Mouse (Mus musculus) kidney, postnatal 25 days (tissue): ENCODE results near the gene Tgtp2.

Experiments
- DNase-seq, 2 experiments: peaks; one replicate each; pipeline ENCODE4 v3.0.0; 2021; ENCODE audit warnings: mixed read lengths in 2 of 2

Tgtp2 gene

DNA sequence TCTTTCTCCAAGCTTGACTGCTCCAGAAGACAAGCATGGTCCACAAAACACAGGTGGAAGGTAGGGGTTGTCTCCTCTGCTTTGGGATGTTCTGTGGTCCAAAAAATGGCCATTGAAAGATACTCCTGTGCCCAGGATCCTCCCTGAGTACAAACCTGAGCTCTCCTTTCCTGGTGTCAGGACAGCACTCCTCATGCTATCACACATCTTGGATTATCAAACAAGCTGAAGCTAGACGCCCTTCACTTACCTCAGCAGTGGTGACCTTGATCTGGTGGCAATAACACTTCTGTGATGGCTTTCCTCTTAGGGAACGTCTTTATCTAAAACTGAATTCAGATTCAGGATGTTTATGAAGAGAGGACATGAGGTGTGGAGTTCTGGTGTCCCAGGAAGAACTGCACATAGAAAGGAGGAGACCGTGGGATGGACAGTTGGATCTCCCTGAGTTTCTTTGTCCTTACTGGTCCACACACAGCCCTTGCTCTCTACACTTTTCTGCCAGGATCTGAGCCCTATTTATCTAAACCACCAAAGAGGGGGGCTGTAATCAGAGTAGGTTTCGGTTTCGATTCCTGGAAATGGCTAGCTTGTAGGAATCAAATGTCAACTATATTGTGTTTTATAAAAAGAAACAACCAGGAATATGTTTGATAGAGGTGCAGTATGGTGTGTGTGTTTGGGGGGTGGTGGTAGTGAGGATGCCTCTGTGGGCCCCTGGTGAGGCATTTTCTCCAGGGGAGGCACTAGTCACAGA lies at the start of gene Tgtp2:
Gene Tgtp2 (minus strand): TSS at position 494 of the 757 bp plus-strand sequence.
- peak in 1 of 2 experiments; percentile 33 for DNase-seq

DNA sequence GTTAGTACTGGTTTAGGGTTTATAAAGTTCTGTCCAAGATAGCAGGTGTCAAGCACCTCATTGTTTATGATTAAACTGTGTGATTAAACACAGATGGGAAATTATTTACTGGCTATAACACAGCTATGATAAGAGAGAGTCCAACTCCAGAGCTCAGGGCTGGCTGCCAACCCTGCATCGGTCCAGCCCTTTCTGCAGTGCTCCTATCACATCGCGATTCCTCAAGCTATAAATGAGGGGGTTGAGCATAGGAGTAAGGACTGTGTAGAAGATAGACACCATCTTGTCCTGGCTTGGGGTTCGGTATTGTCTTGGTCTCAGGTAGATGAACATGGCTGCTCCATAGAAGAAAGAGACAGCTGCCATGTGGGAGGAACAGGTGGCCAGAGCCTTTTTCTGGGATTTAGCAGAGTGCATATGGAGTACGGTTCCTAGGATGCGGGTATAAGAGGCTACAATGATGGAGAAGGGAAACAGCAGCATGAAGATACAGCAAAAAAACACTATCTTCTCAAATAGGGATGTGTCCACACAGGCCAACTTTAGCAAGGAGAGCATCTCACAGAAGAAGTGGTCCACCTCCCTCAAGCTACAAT lies 48.7 kb upstream of the Tgtp2 start:
- no peak for DNase-seq

DNA sequence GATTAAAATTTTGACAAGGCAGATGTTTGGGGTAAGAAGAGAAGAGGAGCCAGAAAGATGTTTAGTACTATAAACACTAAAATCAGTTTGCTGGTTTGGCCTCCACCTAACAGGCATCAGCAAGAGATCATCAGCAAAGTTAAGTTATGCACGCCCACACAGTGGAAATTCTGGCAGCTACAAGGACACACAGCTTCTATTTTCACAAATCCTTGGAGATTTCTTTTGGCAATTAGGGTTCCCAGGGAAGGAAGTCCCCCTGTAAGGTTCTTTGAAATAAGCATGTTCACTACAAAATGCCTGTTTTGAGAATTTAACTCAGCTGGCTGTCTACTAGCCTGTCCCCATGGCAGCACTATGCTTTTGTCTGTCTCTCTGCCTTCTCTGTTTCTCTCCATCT lies 47.0 kb upstream of the Tgtp2 start:
- no peak for DNase-seq

DNA sequence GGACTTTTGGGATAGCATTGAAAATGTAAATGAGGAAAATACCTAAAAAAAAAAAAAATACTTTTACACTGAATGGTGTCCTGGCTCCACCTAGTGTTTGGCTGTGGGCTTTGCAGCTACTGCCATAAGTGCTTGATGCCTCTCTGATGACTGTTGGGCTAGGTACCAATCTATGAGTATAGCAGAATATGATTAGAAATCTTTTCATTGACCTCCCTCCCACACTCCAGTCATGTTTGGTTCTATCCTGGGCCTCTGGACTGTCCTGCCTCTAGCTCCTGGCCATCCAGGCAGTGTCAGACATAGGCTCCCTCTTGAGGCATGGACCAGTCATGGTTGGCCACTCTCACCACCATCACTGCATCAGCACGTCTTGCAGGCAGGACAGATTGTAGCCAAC lies 44.8 kb upstream of the Tgtp2 start:
- peak in 1 of 2 experiments; percentile 65 for DNase-seq

DNA sequence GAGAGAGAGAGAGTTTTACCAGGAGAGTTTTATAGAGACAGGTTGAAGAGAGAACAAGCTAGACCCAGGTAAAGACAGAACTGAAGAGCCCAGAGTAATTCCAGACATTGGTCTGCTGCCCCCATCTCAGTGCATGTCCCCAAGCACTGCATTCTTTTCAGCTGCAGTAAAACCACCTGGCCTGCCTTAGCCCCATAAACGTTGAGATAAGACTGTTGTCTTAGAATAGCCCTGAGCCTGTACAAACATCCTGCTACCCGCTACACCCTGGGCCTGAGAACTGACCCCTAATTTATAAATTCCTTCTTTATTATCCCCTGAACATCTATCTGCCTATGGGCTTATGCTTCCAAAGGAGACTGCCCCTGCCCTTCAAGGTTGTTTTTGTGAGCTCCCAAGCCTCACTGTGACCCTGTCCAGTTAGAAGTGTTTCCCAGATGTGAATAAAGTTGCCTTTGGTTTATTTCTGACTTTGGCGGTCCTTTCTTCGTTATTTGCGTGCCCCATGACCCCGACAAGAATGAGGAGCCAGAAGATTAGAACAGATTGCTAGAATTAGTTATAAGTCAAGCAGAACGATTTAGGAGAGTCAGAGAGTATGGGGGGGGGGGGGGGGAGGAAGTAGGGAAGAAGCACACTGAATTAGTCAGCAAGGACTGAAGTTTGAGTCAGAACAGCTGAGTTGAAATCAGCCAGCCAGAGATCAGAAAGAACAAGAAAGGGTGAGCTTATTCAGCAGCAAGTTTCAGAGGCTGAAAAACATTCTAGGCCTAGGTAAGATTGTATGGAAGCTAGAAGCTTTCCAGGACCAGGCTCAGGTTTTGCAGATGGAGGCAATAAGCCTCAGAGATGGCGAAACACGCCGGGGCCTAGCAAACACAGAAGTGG lies 43.9 kb upstream of the Tgtp2 start:
- no peak for DNase-seq

DNA sequence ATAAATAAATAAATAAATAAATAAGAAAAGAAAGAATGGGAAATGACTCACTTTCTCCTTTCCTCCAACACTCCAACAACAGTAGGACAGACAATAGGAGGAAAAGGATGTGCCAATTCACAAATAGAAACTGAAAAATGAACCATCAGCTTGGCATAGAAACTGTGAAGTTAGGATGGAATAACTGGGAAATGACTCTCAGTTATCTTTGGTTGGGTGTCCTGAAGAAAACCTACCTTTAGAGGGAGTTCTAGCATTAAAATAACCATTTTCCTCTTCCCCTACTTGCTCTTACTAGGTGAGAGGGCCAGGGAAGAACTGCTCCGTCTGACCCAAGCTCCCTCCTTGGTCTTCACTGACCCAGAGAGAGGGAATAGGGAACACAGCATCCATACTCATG lies 41.7 kb upstream of the Tgtp2 start:
- no peak for DNase-seq

DNA sequence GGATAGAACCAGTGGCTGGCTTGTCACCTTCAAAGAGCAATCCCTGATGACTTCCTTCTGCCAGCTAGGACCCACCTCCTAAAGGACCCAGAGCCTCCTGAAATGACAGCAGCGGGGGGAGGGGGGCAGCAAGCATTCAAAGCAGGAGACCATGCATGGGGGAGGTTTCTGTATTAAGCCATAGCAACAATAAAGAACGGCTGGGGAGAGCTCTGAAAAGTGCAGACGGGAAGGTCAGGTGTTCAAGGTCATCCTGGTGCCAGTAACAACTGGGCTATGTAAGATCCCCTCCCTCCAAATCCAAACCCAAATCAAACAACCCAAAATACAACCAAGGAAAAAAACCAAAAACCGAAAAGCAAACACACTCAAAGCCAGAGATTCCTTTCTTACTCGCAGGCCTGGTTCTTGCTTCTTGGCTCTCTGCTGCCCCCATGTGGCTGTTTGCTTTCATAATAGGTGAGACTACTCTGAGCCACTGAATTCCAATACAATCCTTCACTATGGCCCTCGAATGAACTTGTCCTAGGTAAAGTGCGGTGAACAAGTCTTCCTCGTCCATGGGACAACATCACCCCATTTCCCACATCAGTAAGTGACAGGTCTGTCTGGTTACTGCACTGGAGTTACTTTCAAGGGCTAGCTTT lies 39.2 kb upstream of the Tgtp2 start:
- DNase-seq: peak; percentile 87 to 98

DNA sequence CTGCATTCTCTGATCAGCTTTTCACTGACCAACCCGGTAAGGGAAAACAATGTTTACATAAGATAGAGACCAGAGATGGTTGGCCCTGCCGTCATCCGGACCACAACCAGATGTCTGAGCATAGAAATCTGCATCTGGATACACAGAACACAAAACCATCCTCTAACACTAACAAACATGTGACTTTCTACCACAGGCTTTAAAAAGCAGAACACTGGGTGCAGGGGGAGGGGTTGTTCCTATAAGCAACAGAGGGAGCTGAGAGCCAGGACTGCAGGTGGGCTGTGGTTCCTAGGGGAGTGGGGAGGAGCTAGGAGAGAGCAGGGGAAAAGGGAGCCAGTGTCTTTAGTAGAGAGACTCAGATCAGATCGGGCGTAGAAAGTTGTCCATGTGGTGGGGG lies 37.5 kb upstream of the Tgtp2 start:
- no peak for DNase-seq

DNA sequence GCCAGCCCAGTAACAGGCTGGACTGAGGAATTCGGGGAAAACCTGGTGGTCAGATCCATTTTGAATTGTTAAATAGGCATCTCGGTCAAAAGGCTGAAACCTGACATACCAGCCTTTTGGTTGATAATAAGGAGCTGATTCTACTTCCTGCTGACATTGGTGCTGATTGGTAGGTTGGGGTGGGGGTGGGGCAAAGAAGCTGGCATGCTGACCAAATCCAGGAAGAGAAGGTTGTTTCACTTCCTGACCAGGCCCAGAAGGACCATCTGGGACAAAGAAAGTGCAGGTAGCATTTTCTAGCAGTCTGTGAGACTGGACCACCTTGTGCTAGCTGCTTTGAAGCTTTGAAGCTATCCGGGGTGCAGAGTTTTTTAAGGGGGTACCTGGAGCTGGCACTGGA lies 36.4 kb upstream of the Tgtp2 start:
- DNase-seq: no peak

DNA sequence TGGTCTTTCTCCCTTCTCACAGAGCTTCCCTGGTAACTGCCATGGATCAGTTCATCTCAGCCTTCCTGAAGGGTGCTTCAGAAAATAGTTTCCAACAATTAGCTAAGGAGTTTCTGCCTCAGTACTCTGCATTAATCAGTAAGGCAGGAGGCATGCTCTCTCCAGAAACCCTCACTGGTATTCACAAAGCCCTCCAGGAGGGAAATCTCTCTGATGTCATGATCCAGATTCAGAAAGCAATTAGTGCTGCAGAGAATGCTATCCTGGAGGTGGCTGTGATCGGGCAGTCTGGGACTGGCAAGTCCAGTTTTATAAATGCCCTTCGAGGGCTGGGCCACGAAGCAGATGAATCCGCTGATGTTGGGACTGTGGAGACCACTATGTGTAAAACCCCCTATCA lies 31.4 kb upstream of the Tgtp2 start:
- DNase-seq: no peak

DNA sequence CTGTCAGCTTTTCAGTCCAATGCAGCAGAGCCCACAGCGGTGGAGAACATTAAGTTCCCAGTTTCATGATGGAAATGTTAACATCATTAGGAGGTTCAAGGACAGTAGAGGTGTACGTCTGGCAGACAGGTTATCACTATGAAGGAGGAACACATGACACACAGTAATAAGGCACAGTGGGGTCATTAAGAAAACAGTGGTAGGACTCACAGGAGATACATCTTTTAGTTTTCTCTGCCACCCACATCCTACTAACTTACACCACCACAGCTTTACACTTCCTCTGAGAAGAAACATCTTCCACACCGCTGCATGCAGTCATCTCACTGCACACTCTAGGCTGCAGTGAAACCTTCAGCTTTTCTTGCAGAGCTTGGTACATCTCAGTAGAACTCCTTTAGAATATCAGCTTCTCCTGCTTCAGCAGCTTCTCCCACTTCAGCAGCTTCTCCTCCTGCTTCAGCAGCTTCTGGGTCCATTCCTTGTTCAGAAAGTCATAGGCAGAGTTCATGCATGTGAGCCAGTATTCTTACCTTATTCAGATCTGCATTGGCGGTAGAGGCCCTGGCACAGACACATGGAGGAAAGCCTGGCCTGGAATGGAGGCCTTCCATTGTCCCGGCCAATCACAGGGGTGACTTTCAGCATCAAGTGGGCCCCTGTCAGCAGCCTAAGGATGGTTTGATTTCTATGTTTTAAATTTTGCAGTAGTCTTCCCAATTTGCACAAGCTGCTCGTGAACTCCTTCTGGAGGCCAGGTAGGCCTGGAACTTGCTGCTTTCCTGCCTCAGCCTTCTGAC lies 30.1 kb upstream of the Tgtp2 start:
- DNase-seq: no peak

DNA sequence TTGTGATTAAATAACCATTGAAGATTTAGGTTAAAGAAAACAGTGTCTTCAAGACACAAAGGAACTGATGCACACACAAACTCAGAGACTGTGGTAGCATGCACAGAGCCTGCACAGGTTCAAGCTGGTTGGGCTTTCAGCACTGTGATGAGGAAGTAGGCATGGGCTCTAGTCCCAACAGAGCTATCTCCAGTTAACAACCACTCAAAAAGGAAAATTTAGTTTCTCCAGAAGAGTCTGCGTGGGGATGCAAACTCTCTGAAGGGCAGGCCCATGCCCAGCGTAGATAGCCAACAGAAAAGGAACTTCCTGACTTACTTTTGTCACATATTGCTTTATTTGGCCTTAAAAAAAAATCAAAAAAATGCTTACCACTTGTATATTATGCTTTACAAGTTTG lies 28.8 kb upstream of the Tgtp2 start:
- DNase-seq: no peak

DNA sequence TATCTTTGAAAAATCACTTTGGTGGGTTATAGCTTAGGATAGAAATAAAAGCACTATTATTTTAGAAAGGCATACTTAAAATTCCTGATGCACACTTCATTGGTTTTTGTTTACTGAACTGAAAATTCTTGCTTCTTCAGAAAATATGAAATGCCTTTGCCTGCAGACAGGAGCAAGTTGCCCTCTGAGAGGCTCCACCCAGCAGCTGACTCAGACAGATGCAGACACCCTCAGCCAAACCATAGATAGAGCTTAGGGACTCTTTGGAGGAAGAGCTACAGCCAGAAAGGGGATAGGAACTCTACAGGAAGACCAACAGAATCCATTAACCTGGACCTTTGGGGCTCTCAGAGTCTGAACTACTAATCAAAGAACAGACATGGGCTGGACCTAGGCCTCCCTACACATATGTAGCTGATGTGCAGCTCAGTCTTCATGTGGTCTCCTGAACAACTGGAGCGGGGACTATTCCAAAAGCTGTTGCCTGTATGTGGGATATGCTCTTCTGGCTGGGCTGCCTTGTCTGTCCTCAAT lies 28.1 kb upstream of the Tgtp2 start:
- DNase-seq: no peak

DNA sequence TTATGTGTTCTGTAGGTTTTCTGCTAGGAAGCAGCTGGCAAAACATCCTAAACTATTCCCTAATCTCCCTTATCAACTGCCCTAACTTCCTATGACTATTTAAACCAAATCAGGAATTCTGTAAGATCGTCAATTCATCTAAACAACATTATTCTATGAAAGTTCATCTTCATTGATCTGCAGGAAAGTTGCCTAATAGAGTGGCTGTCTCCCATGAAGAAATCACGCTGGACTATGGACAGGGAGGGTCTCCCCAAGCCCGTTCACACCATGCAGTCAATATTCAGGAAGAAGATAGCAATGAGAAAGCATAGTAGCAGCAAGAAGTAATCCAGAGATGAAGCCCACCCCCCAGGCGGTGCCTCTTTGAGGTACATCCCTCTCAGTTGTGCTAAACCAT lies 27.2 kb upstream of the Tgtp2 start:
- no peak for DNase-seq

DNA sequence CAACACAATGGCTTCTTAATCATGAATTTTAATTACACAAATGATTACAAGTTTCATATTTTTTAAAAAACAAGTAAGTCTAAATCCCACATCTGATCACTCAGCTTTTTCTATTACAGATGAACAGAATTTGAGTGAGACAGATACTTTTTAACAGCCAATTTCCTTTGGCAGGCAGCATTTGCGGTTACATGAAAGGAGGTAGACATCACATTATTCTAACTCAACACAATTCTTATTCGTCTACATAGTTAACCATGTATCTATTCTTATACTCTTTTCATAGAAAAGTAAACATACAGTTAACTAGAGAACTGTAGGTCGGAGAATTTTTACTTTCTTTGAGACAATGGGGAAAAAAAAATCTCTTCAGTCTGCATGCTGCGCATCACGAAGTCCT lies 26.5 kb upstream of the Tgtp2 start:
- DNase-seq: no peak

DNA sequence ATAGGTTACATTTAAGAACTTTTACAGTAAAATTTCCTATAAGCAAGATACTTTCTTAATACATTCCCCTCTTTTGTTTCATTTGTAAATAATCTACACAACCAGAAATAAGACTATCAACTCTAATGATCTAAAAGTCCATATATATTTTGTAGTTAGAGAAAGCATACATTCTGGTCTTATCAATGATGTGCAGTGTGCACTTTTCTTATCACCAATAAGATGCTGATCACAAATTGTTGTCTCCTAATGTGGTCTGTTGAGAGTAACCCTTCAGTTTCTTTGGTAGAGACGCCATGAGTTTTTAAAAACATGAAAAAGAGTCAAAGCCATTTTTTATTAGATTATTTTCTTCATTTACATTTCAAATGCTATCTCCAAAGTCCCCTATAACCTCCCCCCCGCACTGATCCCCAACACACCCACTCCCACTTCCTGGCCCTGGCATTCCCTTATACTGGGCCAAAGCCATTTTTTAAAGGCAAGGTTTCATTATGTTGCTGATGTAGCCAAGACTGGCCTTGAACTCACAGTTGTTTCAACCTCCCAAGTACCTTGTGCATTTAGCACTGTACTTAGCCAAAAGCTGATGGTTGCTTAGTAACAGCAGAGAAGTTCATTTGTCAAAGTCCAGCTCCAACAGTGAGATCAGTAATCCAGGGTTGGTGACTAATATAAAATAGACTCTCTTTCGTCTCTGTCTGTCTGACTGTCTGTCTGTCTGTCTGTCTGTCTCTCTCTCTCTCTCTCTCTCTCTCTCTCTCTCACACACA lies 25.9 kb upstream of the Tgtp2 start:
- DNase-seq: no peak

DNA sequence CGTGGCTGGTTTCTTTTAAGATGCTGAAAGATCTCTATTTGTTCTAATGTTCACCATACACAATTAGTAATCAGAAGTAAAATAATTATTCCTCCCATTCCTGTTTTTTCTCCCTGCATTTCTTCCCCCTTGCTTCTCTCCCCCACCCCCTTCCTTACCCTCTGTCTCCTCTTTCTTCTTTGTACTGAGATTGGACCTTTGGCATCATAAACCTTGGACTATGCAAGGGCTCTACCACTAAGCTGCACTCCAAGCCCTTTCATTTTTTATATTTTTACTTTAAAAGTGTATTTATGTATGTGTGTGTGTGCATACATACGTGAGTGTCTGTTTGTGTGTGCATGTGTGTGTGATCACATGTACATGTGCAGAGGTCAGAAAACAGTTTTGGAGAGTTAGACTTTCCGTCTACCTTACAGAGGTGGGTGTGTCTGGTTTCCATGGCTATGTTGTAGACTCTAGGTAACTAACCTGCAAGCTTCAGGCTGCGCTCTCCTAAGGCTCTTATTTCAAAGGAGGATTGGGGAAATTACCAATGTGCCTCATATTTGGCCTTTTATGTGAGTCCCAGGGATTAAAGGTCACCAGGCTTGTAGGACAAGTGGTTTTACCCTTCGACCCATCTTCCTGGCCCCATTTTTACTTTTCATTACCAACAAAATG lies 25.1 kb upstream of the Tgtp2 start:
- DNase-seq: no peak

DNA sequence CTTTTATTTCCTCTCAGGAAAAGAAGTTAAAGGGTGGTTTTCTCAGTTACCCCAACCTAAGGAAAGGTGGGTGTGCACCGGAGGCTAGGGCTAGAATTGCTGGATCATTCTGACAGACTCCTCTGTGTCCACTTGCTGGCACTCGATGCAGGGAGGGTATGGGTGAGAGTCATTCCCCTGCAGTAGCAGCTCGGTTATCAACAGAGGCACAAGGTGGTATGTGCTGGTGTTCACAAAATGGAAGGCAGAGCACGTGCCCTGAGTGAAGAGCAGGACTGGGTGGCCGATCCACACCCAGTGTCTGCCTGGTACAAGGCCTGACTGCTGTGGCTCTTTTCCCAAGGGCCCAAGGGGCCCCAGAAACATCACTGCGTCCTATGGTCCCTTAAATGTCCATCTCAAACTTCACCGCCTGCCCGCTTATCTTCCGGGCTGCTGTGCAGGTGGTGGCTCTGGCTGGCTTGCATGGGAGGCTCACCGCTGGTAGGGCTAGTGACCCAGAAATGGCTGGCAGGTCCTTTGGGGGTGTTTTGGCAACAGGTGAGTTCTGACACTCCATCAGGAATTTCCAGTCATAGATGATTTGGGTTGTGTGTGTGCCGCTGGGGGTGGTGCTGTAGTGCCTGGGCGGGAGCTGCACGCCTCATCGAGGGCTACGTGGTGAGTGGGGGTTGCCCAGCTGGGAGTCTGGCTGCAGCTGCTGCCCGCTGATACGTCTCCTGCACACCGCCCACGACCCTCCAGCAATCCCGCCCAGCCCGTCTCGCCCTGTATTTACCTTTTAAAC lies 24.0 kb upstream of the Tgtp2 start:
- peak; percentile 17 to 56 for DNase-seq

DNA sequence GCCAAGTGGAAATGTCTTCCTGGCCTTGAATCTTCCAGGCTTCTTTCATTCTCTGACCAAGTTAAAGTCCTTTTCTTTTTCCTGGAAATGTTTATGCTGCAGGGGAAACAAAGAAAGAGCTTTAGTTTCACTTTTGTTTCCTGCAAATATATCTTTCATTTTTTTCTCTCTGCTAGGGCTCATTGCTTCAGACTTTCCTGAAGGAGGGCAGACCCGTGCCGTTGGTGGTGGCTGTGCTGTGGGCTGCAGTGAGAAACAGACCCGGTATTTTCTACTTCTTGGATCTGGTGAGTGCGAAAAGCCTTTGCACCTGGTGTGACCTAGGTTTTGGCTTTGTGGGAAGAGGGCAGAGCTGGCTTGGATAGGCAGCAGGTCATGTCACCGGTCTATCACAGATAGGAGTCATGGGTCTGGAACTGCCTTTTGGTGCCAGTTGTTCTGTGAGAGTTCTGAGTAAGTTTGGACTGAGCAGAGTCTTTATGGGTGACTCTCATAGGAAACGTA lies 22.9 kb upstream of the Tgtp2 start:
- no peak for DNase-seq

DNA sequence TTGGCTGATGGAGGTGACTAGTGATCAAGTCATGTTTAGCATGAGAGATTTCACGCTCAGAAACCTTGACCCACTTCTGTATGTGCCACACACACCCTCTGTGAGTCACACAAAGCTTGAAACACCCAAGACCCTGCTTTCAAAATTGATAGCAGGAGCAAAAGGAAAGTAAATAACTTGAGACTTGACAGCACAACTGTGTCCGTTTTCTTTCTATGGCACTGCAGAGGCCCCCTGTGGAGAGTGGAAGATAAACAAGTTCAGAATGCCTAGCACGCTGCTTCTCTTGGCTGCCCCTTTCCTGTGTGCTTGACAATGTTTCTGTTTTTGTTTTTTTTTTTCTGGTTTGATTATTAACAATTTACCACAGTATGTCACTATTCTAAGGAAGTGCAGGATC lies 20.9 kb upstream of the Tgtp2 start:
- peak; percentile 35 to 43 for DNase-seq
